Mouse (Mus musculus) myocyte (in vitro differentiated cells): ENCODE data around the gene Ccng2. TPM values are rescaled to one million over a fixed set of nuclear protein-coding genes. Genes with fewer than 3 reads are reported as not detected.

ENCODE experiments used
- polyA plus RNA-seq: library from polyadenylated mRNA; unstranded; fragments of >200 nt; fragmentation: generic; extraction: Trizol; gene quantifications from one replicate; pipeline ENCODE4 v1.2.1, GENCODE M21; 2012; ENCODE audit warnings: missing spikeins

The Ccng2 gene
- polyA plus RNA-seq, 1 experiment = 22.9 TPM

Other genes starting within 250 kb of the Ccng2 start
- gene Sowahb, start 222.2 kb upstream of the Ccng2 start, polyA plus RNA-seq = not detected
- gene Sept11, start 173.8 kb upstream of the Ccng2 start, polyA plus RNA-seq = 114 TPM
- 132 TPM for gene Ccni, start 60.8 kb upstream of the Ccng2 start, polyA plus RNA-seq
- not detected for gene 2010109A12Rik, start 60.7 kb upstream of the Ccng2 start, polyA plus RNA-seq